Mouse (Mus musculus): ENCODE data around the gene Gm20388. TPM values are rescaled to one million over a fixed set of nuclear protein-coding genes. Genes with fewer than 3 reads are reported as not detected.

Gm20388 gene
- polyA plus RNA-seq, 1 experiment from 2014 or later, result not detected

GRCm38 (mm10) chr8:123657826-123658225 lies 3747.2 kb downstream of the Gm20388 start:
- no peak overlapping the region for H3K27ac ChIP-seq (ENCODE audit: low read length)

GRCm38 (mm10) chr8:123659469-123660057 lies 3748.9 kb downstream of the Gm20388 start:
- Histone ChIP-seq H3K4me2 (ENCODE audit: low read depth, low read length) (no peak overlapping the region), H3K4me3 (ENCODE audit: low read length) (no peak overlapping the region), H3K27ac (ENCODE audit: low read length) (no peak overlapping the region), H3K36me3 (ENCODE audit: control insufficient read depth, insufficient read depth, low read length) (peaks cover 18% of the 10 kb centered on the region), H3K9me3 (ENCODE audit: control insufficient read depth, low read length) (no peaks in the 10 kb centered on the region), H3K9ac (ENCODE audit: low read length) (no peak overlapping the region), H3K27me3 (ENCODE audit: control insufficient read depth, insufficient read depth, low read depth, low read length) (no peaks in the 10 kb centered on the region), H3K4me1 (replicated peaks; ENCODE audit: control insufficient read depth, insufficient read depth, low read length) (peaks cover 13% of the 10 kb centered on the region)
- whole genome bisulfite sequencing, result 70% methylated on average over 10 of the region's 10 CpGs
- ATAC-seq (ENCODE audit: low read depth), result no peak

More at GRCm38 (mm10) chr8:123657826-123658225, 3747.2 kb downstream of the Gm20388 start:
- no peak for ATAC-seq (ENCODE audit: low read depth)
- Histone ChIP-seq H3K9me3 (ENCODE audit: control insufficient read depth, low read length) (no peaks in the 10 kb centered on the region), H3K4me1 (replicated peaks; ENCODE audit: control insufficient read depth, insufficient read depth, low read length) (peaks cover 17% of the 10 kb centered on the region), H3K36me3 (ENCODE audit: control insufficient read depth, insufficient read depth, low read length) (peaks cover 15% of the 10 kb centered on the region), H3K9ac (ENCODE audit: low read length) (no peak overlapping the region), H3K4me2 (ENCODE audit: low read depth, low read length) (no peak overlapping the region), H3K4me3 (ENCODE audit: low read length) (no peak overlapping the region), H3K27me3 (ENCODE audit: control insufficient read depth, insufficient read depth, low read depth, low read length) (no peaks in the 10 kb centered on the region)
- WGBS, result 88% methylated on average over 8 of the region's 8 CpGs

- peaks cover 18% of the 10 kb centered on the region for H3K36me3 ChIP-seq (ENCODE audit: control insufficient read depth, insufficient read depth, low read length)
- H3K27ac ChIP-seq (ENCODE audit: low read length), result no peak overlapping the region
- H3K4me2 ChIP-seq (ENCODE audit: low read depth, low read length), result no peak overlapping the region
- WGBS, result 85% methylated on average over 11 of the region's 11 CpGs
- no peak overlapping the region for H3K4me3 ChIP-seq (ENCODE audit: low read length)
- H3K27me3 ChIP-seq (ENCODE audit: control insufficient read depth, insufficient read depth, low read depth, low read length), result no peaks in the 10 kb centered on the region
- no peak overlapping the region for H3K9ac ChIP-seq (ENCODE audit: low read length)
- no peaks in the 10 kb centered on the region for H3K9me3 ChIP-seq (ENCODE audit: control insufficient read depth, low read length)
- H3K4me1 ChIP-seq (replicated peaks; ENCODE audit: control insufficient read depth, insufficient read depth, low read length), result no peaks in the 10 kb centered on the region; the same call in 1 of the 2 replicates
- ATAC-seq (ENCODE audit: low read depth), result no peak
These were observed 3750.9 kb downstream of the Gm20388 start for GRCm38 (mm10) chr8:123661515-123661914.

- H3K4me1 ChIP-seq (replicated peaks; ENCODE audit: control insufficient read depth, insufficient read depth, low read length), result no peaks in the 10 kb centered on the region
- no peak overlapping the region for H3K4me2 ChIP-seq (ENCODE audit: low read depth, low read length)
- no peak overlapping the region for H3K9ac ChIP-seq (ENCODE audit: low read length)
- no peak overlapping the region for H3K27ac ChIP-seq (ENCODE audit: low read length)
- no peaks in the 10 kb centered on the region for H3K27me3 ChIP-seq (ENCODE audit: control insufficient read depth, insufficient read depth, low read depth, low read length)
- no peaks in the 10 kb centered on the region for H3K9me3 ChIP-seq (ENCODE audit: control insufficient read depth, low read length)
- ATAC-seq (ENCODE audit: low read depth), result no peak
- peaks cover 8% of the 10 kb centered on the region for H3K36me3 ChIP-seq (ENCODE audit: control insufficient read depth, insufficient read depth, low read length)
- no peak overlapping the region for H3K4me3 ChIP-seq (ENCODE audit: low read length)
- 58% methylated on average over 6 of the region's 6 CpGs for WGBS
These were observed 3754.9 kb downstream of the Gm20388 start for GRCm38 (mm10) chr8:123665580-123665979.

- Histone ChIP-seq H3K36me3 (ENCODE audit: control insufficient read depth, insufficient read depth, low read length) (peaks cover 3% of the 10 kb centered on the region; the same call in 1 of the 2 replicates), H3K27ac (ENCODE audit: low read length) (no peak overlapping the region), H3K4me1 (replicated peaks; ENCODE audit: control insufficient read depth, insufficient read depth, low read length) (no peaks in the 10 kb centered on the region), H3K4me2 (ENCODE audit: low read depth, low read length) (no peak overlapping the region), H3K9me3 (ENCODE audit: control insufficient read depth, low read length) (no peaks in the 10 kb centered on the region), H3K4me3 (ENCODE audit: low read length) (no peak overlapping the region), H3K9ac (ENCODE audit: low read length) (no peak overlapping the region), H3K27me3 (ENCODE audit: control insufficient read depth, insufficient read depth, low read depth, low read length) (no peaks in the 10 kb centered on the region)
- no peak for ATAC-seq (ENCODE audit: low read depth)
- 69% methylated on average over 1 of the region's 1 CpGs for WGBS
These were observed 3756.2 kb downstream of the Gm20388 start for GRCm38 (mm10) chr8:123666832-123667231.

GRCm38 (mm10) chr8:123668681-123669080 lies 3758.0 kb downstream of the Gm20388 start:
- Histone ChIP-seq H3K9me3 (ENCODE audit: control insufficient read depth, low read length) (no peaks in the 10 kb centered on the region), H3K4me2 (ENCODE audit: low read depth, low read length) (0 out of 2 replicates have a peak overlapping the region, but pooled peaks have one; percentile 8), H3K9ac (ENCODE audit: low read length) (no peak overlapping the region), H3K27ac (ENCODE audit: low read length) (no peak overlapping the region), H3K27me3 (ENCODE audit: control insufficient read depth, insufficient read depth, low read depth, low read length) (no peaks in the 10 kb centered on the region), H3K4me1 (replicated peaks; ENCODE audit: control insufficient read depth, insufficient read depth, low read length) (no peaks in the 10 kb centered on the region), H3K4me3 (ENCODE audit: low read length) (no peak overlapping the region), H3K36me3 (ENCODE audit: control insufficient read depth, insufficient read depth, low read length) (no peaks in the 10 kb centered on the region)
- 29% methylated on average over 4 of the region's 4 CpGs for WGBS
- peak; percentile 49 for ATAC-seq (ENCODE audit: low read depth)

GRCm38 (mm10) chr8:123670766-123671165 lies 3760.1 kb downstream of the Gm20388 start:
- H3K4me1 ChIP-seq (replicated peaks; ENCODE audit: control insufficient read depth, insufficient read depth, low read length), result no peaks in the 10 kb centered on the region
- no peak overlapping the region for H3K4me2 ChIP-seq (ENCODE audit: low read depth, low read length)
- no peak overlapping the region for H3K27ac ChIP-seq (ENCODE audit: low read length)
- no peak for ATAC-seq (ENCODE audit: low read depth)
- no peaks in the 10 kb centered on the region for H3K27me3 ChIP-seq (ENCODE audit: control insufficient read depth, insufficient read depth, low read depth, low read length)
- no peak overlapping the region for H3K9ac ChIP-seq (ENCODE audit: low read length)
- H3K4me3 ChIP-seq (ENCODE audit: low read length), result no peak overlapping the region
- H3K36me3 ChIP-seq (ENCODE audit: control insufficient read depth, insufficient read depth, low read length), result no peaks in the 10 kb centered on the region
- H3K9me3 ChIP-seq (ENCODE audit: control insufficient read depth, low read length), result no peaks in the 10 kb centered on the region
- 48% methylated on average over 7 of the region's 7 CpGs for WGBS

- whole genome bisulfite sequencing, result 65% methylated on average over 7 of the region's 7 CpGs
- H3K27me3 ChIP-seq (ENCODE audit: control insufficient read depth, insufficient read depth, low read depth, low read length), result no peaks in the 10 kb centered on the region
- H3K27ac ChIP-seq (ENCODE audit: low read length), result no peak overlapping the region
- no peak overlapping the region for H3K4me3 ChIP-seq (ENCODE audit: low read length)
- no peaks in the 10 kb centered on the region; the same call in 1 of the 2 replicates for H3K4me1 ChIP-seq (replicated peaks; ENCODE audit: control insufficient read depth, insufficient read depth, low read length)
- H3K9me3 ChIP-seq (ENCODE audit: control insufficient read depth, low read length), result no peaks in the 10 kb centered on the region
- no peak overlapping the region for H3K9ac ChIP-seq (ENCODE audit: low read length)
- no peak overlapping the region for H3K4me2 ChIP-seq (ENCODE audit: low read depth, low read length)
- no peaks in the 10 kb centered on the region for H3K36me3 ChIP-seq (ENCODE audit: control insufficient read depth, insufficient read depth, low read length)
- ATAC-seq (ENCODE audit: low read depth), result no peak
These were observed 3760.8 kb downstream of the Gm20388 start for GRCm38 (mm10) chr8:123671454-123671853.

- WGBS, result 65% methylated on average over 6 of the region's 6 CpGs
- H3K27me3 ChIP-seq (ENCODE audit: control insufficient read depth, insufficient read depth, low read depth, low read length), result no peaks in the 10 kb centered on the region
- H3K36me3 ChIP-seq (ENCODE audit: control insufficient read depth, insufficient read depth, low read length), result no peaks in the 10 kb centered on the region
- no peak overlapping the region for H3K9ac ChIP-seq (ENCODE audit: low read length)
- no peaks in the 10 kb centered on the region for H3K9me3 ChIP-seq (ENCODE audit: control insufficient read depth, low read length)
- H3K27ac ChIP-seq (ENCODE audit: low read length), result no peak overlapping the region
- H3K4me1 ChIP-seq (replicated peaks; ENCODE audit: control insufficient read depth, insufficient read depth, low read length), result no peaks in the 10 kb centered on the region; the same call in 1 of the 2 replicates
- no peak for ATAC-seq (ENCODE audit: low read depth)
- H3K4me3 ChIP-seq (ENCODE audit: low read length), result no peak overlapping the region
- no peak overlapping the region for H3K4me2 ChIP-seq (ENCODE audit: low read depth, low read length)
These were observed 3762.0 kb downstream of the Gm20388 start for GRCm38 (mm10) chr8:123672648-123673047.
